Mouse (Mus musculus): ENCODE measurements around the gene Frs3.

DNA sequence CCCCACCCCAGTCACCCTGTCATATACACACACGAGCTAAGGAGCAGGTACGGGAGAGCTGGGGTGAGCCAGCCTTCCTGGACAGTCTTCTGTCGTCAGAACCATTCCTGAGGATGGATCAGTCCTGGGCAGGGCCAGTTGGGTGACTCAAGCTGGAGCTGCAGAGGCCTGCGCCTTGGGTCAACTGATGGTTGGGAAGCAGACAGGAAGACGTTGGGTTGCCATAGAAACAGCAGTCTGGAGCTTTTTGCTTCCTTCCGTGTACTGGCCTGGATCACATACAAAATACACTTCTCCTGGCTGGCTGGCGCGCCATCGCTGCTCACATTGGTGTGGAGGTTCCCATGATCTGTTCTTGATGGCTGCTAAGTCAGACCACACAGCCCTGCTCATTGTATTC is 13.0 kb downstream of the Frs3 start:
- TF ChIP-seq CTCF (IDR thresholded peaks at IDR 0.05), result no peak
- no peak for TF ChIP-seq EP300 (IDR thresholded peaks at IDR 0.05; ENCODE audit: insufficient read depth, low read depth, low read length)
- no peak for TF ChIP-seq POLR2A (IDR thresholded peaks at IDR 0.05; ENCODE audit: insufficient read depth, low read depth, low read length)

All from heart, adult 2 months (tissue).